Mouse (Mus musculus) midbrain, embryonic 15.5 days (tissue): Measurements from ENCODE around the gene Vmn2r32. TPM values are rescaled to one million over a fixed set of nuclear protein-coding genes. Genes with fewer than 3 reads are reported as not detected.
"Not testable (repeated sequence)": the region's sequence is repeated elsewhere in the genome, so short reads cannot be mapped to it uniquely, and the experiment has no call there.

Experiments
- ATAC-seq: fragments of 200-750 bp; cut with Nextera tagmentation; replicated peaks from 2 replicates; pipeline ENCODE4 v1.8.0; 2017; ENCODE audit warnings: moderate TSS enrichment
- H3K27ac ChIP-seq: fragments of 300-500 bp; sonication (generic); 2 replicates; pipeline ENCODE4 v1.5.1; 2015; ENCODE audit warnings: mild to moderate bottlenecking, inconsistent platforms
- H3K27me3 ChIP-seq: fragments of 300-500 bp; sonication (generic); replicated peaks from 2 replicates; pipeline ENCODE4 v1.6.1; 2015; ENCODE audit warnings: inconsistent platforms
- H3K36me3 ChIP-seq: fragments of 300-500 bp; sonication (generic); replicated peaks from 2 replicates; pipeline ENCODE4 v1.6.1; 2015; ENCODE audit warnings: inconsistent platforms
- H3K4me1 ChIP-seq: fragments of 300-500 bp; sonication (generic); 2 replicates; pipeline ENCODE4 v1.6.1; 2015; ENCODE audit warnings: inconsistent platforms
- H3K4me2 ChIP-seq: fragments of 300-500 bp; sonication (generic); 2 replicates; pipeline ENCODE4 v1.6.1; 2015; ENCODE audit warnings: inconsistent platforms, mild to moderate bottlenecking, moderate library complexity
- H3K4me3 ChIP-seq: fragments of 300-500 bp; sonication (generic); 2 replicates; pipeline ENCODE4 v1.5.1; 2015; ENCODE audit warnings: mild to moderate bottlenecking, inconsistent platforms
- H3K9ac ChIP-seq: fragments of 300-500 bp; sonication (generic); 2 replicates; pipeline ENCODE4 v1.6.1; 2015; ENCODE audit warnings: mild to moderate bottlenecking, inconsistent platforms
- H3K9me3 ChIP-seq: fragments of 300-500 bp; sonication (generic); 2 replicates; pipeline ENCODE4 v1.6.1; 2016; ENCODE audit warnings: inconsistent platforms
- WGBS: fragments of 180-500 bp; shearing (Covaris S2); methylation state at CpG from one replicate; pipeline ENCODE4 v1.1.7; 2015; ENCODE audit warnings: mixed read lengths; 5-methylcytosine and 5-hydroxymethylcytosine counted together
- polyA plus RNA-seq: library from polyadenylated mRNA; unstranded; fragments of >200 nt; fragmentation: Nextera tagmentation; extraction: Ambion mirVana; gene quantifications from 2 replicates; pipeline ENCODE4 v1.2.1, GENCODE M21; 2015

The Vmn2r32 gene
- not detected in 2 replicates for polyA plus RNA-seq

GRCm38 (mm10) chr7:7479918-7480317 is at the start of gene Vmn2r32:
Gene Vmn2r32 (minus strand): TSS chr7:7480018.
- not testable (repeated sequence) for H3K27ac ChIP-seq, H3K4me2 ChIP-seq, H3K4me3 ChIP-seq, H3K9ac ChIP-seq, H3K36me3 ChIP-seq, H3K4me1 ChIP-seq, H3K27me3 ChIP-seq, ATAC-seq, H3K9me3 ChIP-seq
- 47% methylated on average over 1 of the region's 2 CpGs for WGBS

Other genes starting within 250 kb of the Vmn2r32 start
- gene Vmn2r29, start 232.7 kb downstream of the Vmn2r32 start, polyA plus RNA-seq: 0.67 and 1.6 TPM in 2 replicates
- gene Gm45844, start 201.7 kb downstream of the Vmn2r32 start, polyA plus RNA-seq: 10.8 and 13.3 TPM in 2 replicates
- 212 and 224 TPM in 2 replicates for gene Clcn4, start 179.2 kb downstream of the Vmn2r32 start, polyA plus RNA-seq
- 0.01 TPM in 1 of 2 replicates, not detected in the other for gene Vmn2r30, start 142.4 kb downstream of the Vmn2r32 start, polyA plus RNA-seq
- gene Gm45783, start 105.4 kb downstream of the Vmn2r32 start, polyA plus RNA-seq: not detected in 2 replicates
- gene Vmn2r31, start 80.3 kb downstream of the Vmn2r32 start, polyA plus RNA-seq: not detected in 2 replicates
- gene Vmn2r33, start 86.8 kb upstream of the Vmn2r32 start, polyA plus RNA-seq: not detected in 2 replicates
- gene Vmn2r34, start 209.5 kb upstream of the Vmn2r32 start, polyA plus RNA-seq: not detected in 2 replicates